Mouse (Mus musculus) olfactory bulb, adult 2 months (tissue): Measurements from ENCODE around the gene 5730522E02Rik. TPM values are rescaled to one million over a fixed set of nuclear protein-coding genes. Genes with fewer than 3 reads are reported as not detected.
A peak's percentile ranks its signal among the peaks of the same experiment; 100 is the strongest.

Experiments
- H3K27ac ChIP-seq: fragments of 200-500 bp; 2 replicates; pipeline ENCODE4 v1.5.1; 2012; ENCODE audit warnings: low read depth, low read length; ENCODE audit not compliant: insufficient read depth
- H3K4me1 ChIP-seq: fragments of 200-500 bp; 2 replicates; pipeline ENCODE4 v1.6.1; 2012; ENCODE audit warnings: low read length; ENCODE audit not compliant: control insufficient read depth, insufficient read depth
- H3K4me3 ChIP-seq: fragments of 200-500 bp; 2 replicates; pipeline ENCODE4 v1.5.1; 2012; ENCODE audit warnings: mild to moderate bottlenecking, low read depth, low read length, moderate library complexity; ENCODE audit not compliant: insufficient read depth
- CTCF ChIP-seq: fragments of 200-500 bp; IDR thresholded peaks from 2 replicates; pipeline ENCODE4 v1.5.1; 2012; ENCODE audit warnings: low read depth, mild to moderate bottlenecking, low read length, moderate library complexity; ENCODE audit not compliant: insufficient read depth
- POLR2A ChIP-seq: fragments of 200-500 bp; IDR thresholded peaks from 2 replicates; pipeline ENCODE4 v1.6.1; 2012; ENCODE audit warnings: mild to moderate bottlenecking, low read depth, low read length, moderate library complexity; ENCODE audit not compliant: insufficient read depth
- WGBS: fragments of 180-500 bp; shearing (Covaris S2); methylation state at CpG from one replicate; pipeline ENCODE4 v1.1.7; 2018; 5-methylcytosine and 5-hydroxymethylcytosine counted together
- polyA plus RNA-seq: library from polyadenylated mRNA; stranded (reverse); fragments of >200 nt; gene quantifications from 2 replicates; pipeline ENCODE4 v1.2.4, GENCODE M21; 2012; ENCODE audit warnings: low replicate concordance; ENCODE audit not compliant: missing spikeins, insufficient read depth, insufficient read length

The 5730522E02Rik gene
- polyA plus RNA-seq, 1 experiment = not detected

- peak overlapping the region; percentile 78 for H3K27ac ChIP-seq
- WGBS = 13% methylated on average over 6 of the region's 6 CpGs
- TF ChIP-seq CTCF (no peak), POLR2A (no peak)
- no peaks in the 10 kb centered on the region for H3K4me1 ChIP-seq
- no peak overlapping the region for H3K4me3 ChIP-seq
These were observed 512.9 kb downstream of the 5730522E02Rik start for GRCm38 (mm10) chr11:25697508-25698193.

- TF ChIP-seq CTCF (no peak), POLR2A (no peak)
- Histone ChIP-seq H3K4me1 (no peaks in the 10 kb centered on the region), H3K27ac (peak overlapping the region; percentile 90), H3K4me3 (no peak overlapping the region)
- WGBS = 36% methylated on average over 5 of the region's 5 CpGs
These were observed 514.4 kb downstream of the 5730522E02Rik start for GRCm38 (mm10) chr11:25696168-25696567.

GRCm38 (mm10) chr11:25684731-25685130, 525.8 kb downstream of the 5730522E02Rik start:
- H3K27ac ChIP-seq = no peak overlapping the region
- H3K4me3 ChIP-seq = no peak overlapping the region
- no peaks in the 10 kb centered on the region for H3K4me1 ChIP-seq
- no peak for TF ChIP-seq POLR2A
- TF ChIP-seq CTCF = no peak
- WGBS = 72% methylated on average over 4 of the region's 4 CpGs

GRCm38 (mm10) chr11:25679856-25680255, 530.7 kb downstream of the 5730522E02Rik start:
- 79% methylated on average over 1 of the region's 1 CpGs for WGBS
- H3K4me1 ChIP-seq = no peaks in the 10 kb centered on the region
- no peak overlapping the region for H3K4me3 ChIP-seq
- TF ChIP-seq POLR2A (no peak), CTCF (no peak)
- H3K27ac ChIP-seq = no peak overlapping the region

- Histone ChIP-seq H3K4me3 (no peak overlapping the region), H3K4me1 (no peaks in the 10 kb centered on the region), H3K27ac (no peak overlapping the region)
- no peak for TF ChIP-seq CTCF
- TF ChIP-seq POLR2A = no peak
- WGBS = 92% methylated on average over 3 of the region's 3 CpGs
These were observed 536.4 kb downstream of the 5730522E02Rik start for GRCm38 (mm10) chr11:25674194-25674593.

- no peak overlapping the region for H3K27ac ChIP-seq
- H3K4me1 ChIP-seq = no peaks in the 10 kb centered on the region
- TF ChIP-seq CTCF (no peak), POLR2A (no peak)
- H3K4me3 ChIP-seq = no peak overlapping the region
- 56% methylated on average over 4 of the region's 4 CpGs for WGBS
These were observed 540.5 kb downstream of the 5730522E02Rik start for GRCm38 (mm10) chr11:25670018-25670417.

- 71% methylated on average over 3 of the region's 3 CpGs for WGBS
- Histone ChIP-seq H3K4me1 (peaks cover 2% of the 10 kb centered on the region; the same call in 1 of the 2 replicates), H3K27ac (no peak overlapping the region), H3K4me3 (no peak overlapping the region)
- TF ChIP-seq CTCF (no peak), POLR2A (no peak)
These were observed 545.9 kb downstream of the 5730522E02Rik start for GRCm38 (mm10) chr11:25664562-25665104.

GRCm38 (mm10) chr11:25646282-25646681, 564.3 kb downstream of the 5730522E02Rik start:
- H3K4me3 ChIP-seq = no peak overlapping the region
- no peak for TF ChIP-seq CTCF
- no peak overlapping the region for H3K27ac ChIP-seq
- 0 out of 2 replicates have a peak, but pooled peaks cover 2% of the 10 kb centered on the region for H3K4me1 ChIP-seq
- 69% methylated on average over 5 of the region's 5 CpGs for WGBS

- TF ChIP-seq CTCF (no peak), POLR2A (no peak)
- Histone ChIP-seq H3K4me3 (peak overlapping the region; percentile 15), H3K4me1 (0 out of 2 replicates have a peak, but pooled peaks cover 2% of the 10 kb centered on the region), H3K27ac (0 out of 2 replicates have a peak overlapping the region, but pooled peaks have one; percentile 2)
- 36% methylated on average over 22 of the region's 22 CpGs for WGBS
These were observed 565.6 kb downstream of the 5730522E02Rik start for GRCm38 (mm10) chr11:25644767-25645622.
